Mouse (Mus musculus) small intestine, adult 2 months (tissue): Measurements from ENCODE around the gene Parp3.

ENCODE experiments used
- CTCF ChIP-seq: fragments of 200-500 bp; IDR thresholded peaks from 2 replicates; pipeline ENCODE4 v1.5.1; 2012; ENCODE audit warnings: low read depth, mild to moderate bottlenecking, control low read depth, inconsistent platforms, low read length, moderate library complexity, mixed read lengths; ENCODE audit not compliant: insufficient replicate concordance, insufficient read length; ENCODE audit errors: extremely low read depth
- POLR2A ChIP-seq: fragments of 200-500 bp; IDR thresholded peaks from 2 replicates; pipeline ENCODE4 v1.6.1; 2012; ENCODE audit warnings: low read depth, mild to moderate bottlenecking, control low read depth, inconsistent platforms, low read length, moderate library complexity

- no peak for TF ChIP-seq CTCF
- TF ChIP-seq POLR2A = no peak
Measured at GRCm38 (mm10) chr9:106504246-106504645, 27.5 kb upstream of the Parp3 start.
